Mouse (Mus musculus) ovary, postnatal 10 days (tissue): ENCODE data around the gene Extl2.

Experiments
- DNase-seq: peaks from one replicate; pipeline ENCODE4 v3.0.0; 2022; ENCODE audit warnings: low spot score

The Extl2 gene

DNA sequence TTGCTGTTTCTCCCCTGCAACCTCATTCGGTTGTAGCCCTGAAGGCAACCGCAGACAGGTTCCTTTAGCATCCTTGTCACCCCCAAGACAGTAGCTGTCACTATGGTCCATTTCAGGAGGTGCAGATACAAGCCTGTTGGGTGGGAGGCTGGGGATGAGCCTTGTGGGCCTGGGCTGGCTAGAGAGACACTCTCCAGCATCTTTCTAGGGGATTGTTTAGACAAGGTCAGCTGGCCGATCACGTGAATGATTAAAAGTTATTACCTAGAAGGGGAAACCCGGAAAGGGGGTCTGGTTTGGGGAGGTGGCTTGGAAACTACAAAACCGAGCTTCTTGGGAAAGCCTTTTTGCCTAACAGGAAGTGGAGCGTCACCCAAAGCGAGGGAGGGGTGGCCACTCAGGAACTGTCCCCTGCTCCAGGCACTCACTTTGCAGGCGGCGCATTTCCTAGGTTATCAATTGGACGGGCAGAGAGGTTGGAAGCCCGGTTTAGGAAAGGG, 729 bp downstream of the Extl2 start:
- DNase-seq, result no peak

DNA sequence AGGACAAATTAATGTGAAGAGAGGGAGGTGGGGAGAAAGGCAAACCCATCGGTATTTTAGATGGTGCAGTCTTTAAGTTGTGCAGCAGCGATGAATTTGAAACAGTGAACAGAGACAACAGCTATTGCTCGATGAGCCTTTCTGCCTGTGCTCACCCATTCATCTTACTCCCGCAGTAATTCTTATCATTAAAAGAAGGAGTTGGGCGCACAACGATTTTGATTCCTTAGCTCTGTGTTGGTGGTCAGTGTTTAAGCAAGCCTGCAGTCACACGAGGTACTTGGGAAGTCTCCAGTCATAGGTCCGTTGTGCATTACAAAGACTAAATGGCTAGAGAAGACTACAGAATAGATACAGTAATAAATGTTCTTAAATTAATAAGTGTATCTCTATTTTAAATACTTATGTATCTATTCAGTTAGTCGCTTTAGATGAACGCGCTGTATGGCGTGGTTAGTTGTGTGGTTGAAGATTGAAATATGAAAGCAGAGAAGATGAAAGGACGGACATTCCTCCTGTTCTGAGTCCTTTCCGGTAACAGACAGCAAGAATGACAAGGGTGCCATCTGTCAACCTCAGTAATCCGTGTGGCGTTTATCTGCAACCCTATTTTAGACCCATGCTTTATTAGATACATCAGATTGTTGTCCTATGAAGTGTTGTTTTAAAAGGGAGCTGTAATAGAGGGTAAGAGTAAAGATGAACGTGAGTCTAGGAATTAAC, 2.5 kb downstream of the Extl2 start:
- DNase-seq, result no peak

GRCm38 (mm10) chr3:116014901-116015300, 7.6 kb downstream of the Extl2 start:
- DNase-seq, result no peak

DNA sequence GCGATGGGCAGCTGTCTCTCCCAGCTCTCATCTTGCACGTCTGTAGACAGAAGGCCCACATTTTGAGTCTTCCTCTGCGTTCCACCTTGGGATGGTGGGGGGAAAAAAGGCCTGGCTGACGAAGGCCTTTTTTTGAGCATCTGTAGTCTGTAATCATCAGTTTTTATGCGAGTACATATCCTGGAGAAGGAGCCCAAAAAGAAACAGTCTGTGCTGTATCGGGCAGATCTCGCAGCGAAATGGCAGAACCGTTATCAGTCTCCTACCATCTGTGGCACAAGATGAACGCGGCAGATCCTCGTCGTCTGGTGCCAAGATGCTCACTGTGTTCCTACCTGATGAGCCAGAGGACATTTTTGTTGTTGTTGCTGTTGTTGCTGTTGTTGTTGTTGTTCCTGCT, 8.9 kb downstream of the Extl2 start:
- DNase-seq, result no peak

DNA sequence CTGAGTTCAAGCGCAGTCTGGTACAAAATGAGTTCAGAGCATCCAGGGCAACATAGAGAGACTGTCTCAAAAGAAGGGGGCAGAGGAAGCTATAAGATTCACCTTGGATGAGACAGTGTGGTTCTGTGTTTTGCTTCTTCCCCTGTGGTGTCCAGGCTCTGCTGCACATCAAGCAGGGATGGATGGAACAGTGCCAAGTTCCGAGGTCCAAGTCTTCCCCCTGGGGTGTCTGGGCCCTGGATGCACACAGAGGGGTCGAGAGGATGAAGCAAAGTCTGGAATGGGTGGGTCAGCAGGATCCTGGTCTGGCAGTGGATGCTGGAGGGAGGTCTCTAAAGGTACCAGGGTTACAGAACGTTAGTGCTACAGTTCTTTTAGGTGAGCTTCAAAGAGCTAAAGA, 11.3 kb downstream of the Extl2 start:
- no peak for DNase-seq

GRCm38 (mm10) chr3:116019136-116019535, 11.9 kb downstream of the Extl2 start:
- no peak for DNase-seq

DNA sequence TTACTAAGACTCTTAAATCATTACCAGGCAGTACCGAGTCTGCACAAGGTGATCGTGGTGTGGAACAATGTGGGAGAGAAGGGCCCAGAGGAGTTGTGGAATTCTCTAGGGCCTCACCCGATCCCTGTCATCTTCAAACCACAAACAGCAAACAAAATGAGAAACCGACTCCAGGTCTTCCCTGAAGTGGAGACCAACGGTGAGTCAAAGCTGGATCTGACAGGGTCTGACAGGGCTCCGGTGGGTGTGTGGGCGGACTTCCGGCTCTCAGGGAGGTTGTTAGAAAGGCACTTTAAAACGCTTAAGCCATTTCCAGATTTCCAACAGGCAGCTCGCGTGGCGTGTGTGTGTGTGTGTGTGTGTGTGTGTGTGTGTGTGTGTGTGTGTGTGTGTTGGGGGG, 17.0 kb downstream of the Extl2 start:
- DNase-seq, result no peak

DNA sequence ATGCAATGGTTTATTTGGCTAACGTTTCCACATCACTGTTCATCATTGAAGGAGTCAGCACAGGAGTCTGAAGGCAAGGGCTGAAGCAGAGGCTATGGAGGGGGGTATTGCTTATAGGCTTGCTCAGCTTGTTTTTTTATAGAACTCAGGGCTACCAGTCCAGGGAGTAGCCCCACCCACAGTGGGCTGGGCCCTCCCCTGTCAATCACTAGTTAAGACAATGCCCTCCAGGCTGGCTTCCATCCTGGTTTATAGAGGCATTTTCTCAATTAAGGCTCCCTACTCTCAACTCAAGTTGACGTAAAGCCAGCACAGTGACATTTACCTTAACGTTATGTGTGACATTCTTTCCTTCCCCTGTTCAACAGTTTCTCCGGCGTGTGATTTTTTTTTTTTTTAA, 17.4 kb downstream of the Extl2 start:
- DNase-seq, result no peak

GRCm38 (mm10) chr3:116025701-116026100, 18.4 kb downstream of the Extl2 start:
- no peak for DNase-seq

- DNase-seq, result no peak
Measured at GRCm38 (mm10) chr3:116026996-116027395, 19.7 kb downstream of the Extl2 start.

- DNase-seq, result no peak
Measured at GRCm38 (mm10) chr3:116030152-116030788, 23.0 kb downstream of the Extl2 start.

DNA sequence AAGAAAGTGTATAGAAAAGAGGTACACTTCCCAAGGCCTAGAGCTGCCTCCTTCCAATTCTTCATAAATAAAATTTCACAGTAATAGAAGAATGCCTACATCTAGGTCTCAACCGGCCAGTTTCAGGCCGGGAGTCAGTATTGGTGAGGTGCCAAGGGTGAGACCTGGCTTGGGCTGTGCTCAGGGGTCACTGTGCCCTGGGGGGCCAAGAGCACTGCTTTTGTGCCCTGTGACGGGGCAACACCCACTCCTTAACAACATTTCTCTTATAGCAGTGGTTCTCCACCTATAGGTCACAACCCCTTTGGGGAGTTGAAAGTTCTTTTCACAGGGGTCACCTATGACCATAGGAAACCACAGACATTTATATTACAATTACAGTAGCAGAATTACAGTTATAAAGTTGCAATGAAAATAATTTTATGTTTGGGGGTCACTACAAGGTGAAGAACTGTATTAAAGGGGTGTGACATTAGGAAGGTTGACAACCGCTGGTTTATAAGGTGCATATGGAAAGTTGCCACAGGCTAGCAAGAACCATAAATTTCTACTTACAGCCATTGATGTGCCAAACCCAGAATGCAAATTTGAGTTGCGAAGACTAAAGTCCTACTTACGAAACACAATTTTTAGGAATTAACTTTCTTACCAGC, 26.1 kb downstream of the Extl2 start:
- no peak for DNase-seq

DNA sequence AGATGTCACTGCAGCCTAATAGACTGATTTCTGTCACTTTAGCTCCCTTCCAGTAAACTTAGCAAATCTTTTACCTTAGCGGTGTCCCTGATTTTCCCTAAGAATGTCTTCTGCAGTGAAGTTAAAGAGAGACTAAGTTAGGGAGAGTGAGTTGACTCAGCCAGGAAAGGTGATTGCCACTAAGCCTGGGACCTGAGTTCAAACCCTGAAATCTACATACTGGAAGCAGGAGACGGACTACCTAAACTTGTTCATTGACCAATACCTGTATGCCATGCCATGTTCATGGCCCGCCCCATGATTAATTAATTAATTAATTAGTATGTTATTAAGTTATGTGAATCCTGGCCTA, 26.6 kb downstream of the Extl2 start:
- DNase-seq, result no peak

- no peak for DNase-seq
Measured at GRCm38 (mm10) chr3:116040776-116041175, 33.5 kb downstream of the Extl2 start.

GRCm38 (mm10) chr3:116046000-116046399, 38.7 kb downstream of the Extl2 start:
- no peak for DNase-seq

GRCm38 (mm10) chr3:116047034-116047433, 39.8 kb downstream of the Extl2 start:
- DNase-seq, result no peak

GRCm38 (mm10) chr3:116057078-116057477, 49.8 kb downstream of the Extl2 start:
- no peak for DNase-seq

GRCm38 (mm10) chr3:116060320-116060719, 53.1 kb downstream of the Extl2 start:
- no peak for DNase-seq

DNA sequence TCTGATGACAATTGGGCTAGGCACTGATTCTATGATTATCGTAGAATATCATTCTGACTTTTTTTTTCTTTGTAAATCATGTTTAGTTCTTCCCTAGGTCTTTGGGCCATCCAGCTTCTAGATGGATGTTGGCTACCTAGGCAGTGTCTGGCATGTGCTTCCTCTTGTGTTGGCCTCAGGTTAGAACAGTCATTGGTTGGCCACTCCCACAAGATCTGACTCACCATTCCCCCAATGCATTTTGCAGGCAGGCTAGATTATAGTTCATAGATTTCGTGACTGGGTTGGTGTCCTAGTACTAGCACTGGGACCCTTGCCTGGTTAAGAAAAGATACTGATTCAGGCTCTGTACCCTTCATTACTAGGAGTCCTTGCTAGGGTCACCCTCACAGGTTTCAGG, 54.9 kb downstream of the Extl2 start:
- no peak for DNase-seq

GRCm38 (mm10) chr3:116072584-116072983, 65.3 kb downstream of the Extl2 start:
- DNase-seq, result no peak

- DNase-seq, result no peak
Measured at GRCm38 (mm10) chr3:116076739-116077138, 69.5 kb downstream of the Extl2 start.

- DNase-seq, result no peak
Measured at GRCm38 (mm10) chr3:116078490-116078889, 71.2 kb downstream of the Extl2 start.
